In the genomic region with DNA sequence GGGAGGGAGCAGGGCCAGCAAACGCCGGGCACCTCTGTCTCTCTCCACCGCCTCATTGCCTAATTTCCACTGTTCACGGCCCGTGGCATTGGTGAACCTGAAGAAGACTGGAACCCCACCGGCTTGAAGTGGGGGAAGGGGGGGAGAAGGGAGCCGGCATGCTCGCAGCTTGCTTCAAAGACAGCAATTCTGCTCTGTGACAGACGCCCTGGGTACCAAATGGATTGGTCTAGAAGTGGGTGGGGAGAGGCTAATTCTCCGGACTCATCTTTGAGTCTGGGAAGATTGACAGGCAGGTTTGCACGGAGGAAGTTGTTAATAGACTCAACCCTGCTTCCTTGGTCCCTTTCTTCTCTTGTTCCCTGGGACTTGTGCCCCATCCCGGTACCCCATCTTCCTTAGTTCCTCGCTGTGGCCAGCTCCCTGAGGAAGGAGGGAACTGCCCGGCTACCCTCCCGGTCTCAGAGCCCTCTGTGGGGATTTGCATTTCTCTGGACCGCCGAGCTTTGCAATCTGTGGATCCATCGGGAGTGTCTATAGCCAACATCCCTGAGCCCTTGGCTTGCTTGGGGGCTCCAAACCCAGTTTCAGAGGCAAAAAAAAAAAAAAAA, we compare ENCODE assay signal across 13 mouse cellular contexts. TPM values are rescaled to one million over a fixed set of nuclear protein-coding genes. Genes with fewer than 3 reads are reported as not detected.
DNase-seq lines count a peak whose midpoint lies in the region; ATAC-seq and TF ChIP-seq lines count a peak whose summit lies in the region.
"Had no signal": no experiment of that assay in that cellular context is flagged by ENCODE, and none has a peak within 500 bp of the region (broad histone marks: within the 10 kb centered on the region; RNA-seq: fewer than 3 reads in every experiment).

No protein-coding gene starts in this region.

- peak overlapping the region; percentile 88 for H3K27ac ChIP-seq in forebrain, embryonic 12.5 days
- H3K27ac ChIP-seq in neural tube, embryonic 12.5 days: peak overlapping the region; percentile 76
- no peak overlapping the region for H3K27ac ChIP-seq in kidney, embryonic 16.5 days (ENCODE audit: low read length)

- no peaks in the 10 kb centered on the region for H3K9me3 ChIP-seq in forebrain, embryonic 12.5 days
- H3K9me3 ChIP-seq in neural tube, embryonic 12.5 days: no peaks in the 10 kb centered on the region
- no peaks in the 10 kb centered on the region for H3K9me3 ChIP-seq in kidney, embryonic 16.5 days (ENCODE audit: low read length)

- TF ChIP-seq POLR2A in brain, embryonic 14.5 days (IDR thresholded peaks at IDR 0.05; ENCODE audit: borderline replicate concordance, extremely low read depth, insufficient read depth, insufficient read length, poor library complexity, severe bottlenecking): no peak
- TF ChIP-seq POLR2A in lung, adult 2 months (IDR thresholded peaks at IDR 0.05; ENCODE audit: borderline replicate concordance, extremely low read depth, low read depth, low read length): no peak

- peaks cover 64% of the 10 kb centered on the region for H3K4me1 ChIP-seq in forebrain, embryonic 12.5 days
- peaks cover 26% of the 10 kb centered on the region for H3K4me1 ChIP-seq in neural tube, embryonic 12.5 days
- no peaks in the 10 kb centered on the region; the same call in none of the 2 replicates for H3K4me1 ChIP-seq in lung, adult 2 months (ENCODE audit: control insufficient read depth, insufficient read depth, low read length)
- peaks cover 23% of the 10 kb centered on the region for H3K4me1 ChIP-seq in kidney, embryonic 16.5 days (ENCODE audit: insufficient read depth, low read length)

- DNase-seq in brain, embryonic 14.5 days (ENCODE audit: low read depth): peak; percentile 72
- peak; percentile 29 for DNase-seq in induced T-regulatory cell, adult 2 months (ENCODE audit: low read depth)
- no peak for DNase-seq in layer of hippocampus, adult 11-12 months (ENCODE audit: low spot score)
- DNase-seq in lung, adult 2 months: no peak
- DNase-seq: layer of hippocampus, adult 9-11 months; liver; lung, postnatal 10 days; right cerebral cortex, postnatal 14 days had no signal

- no peak for ATAC-seq in forebrain, embryonic 12.5 days (ENCODE audit: low FRiP score)
- no peak for ATAC-seq in neural tube, embryonic 12.5 days (ENCODE audit: low FRiP score, low read depth)
- ATAC-seq in kidney, embryonic 16.5 days (ENCODE audit: low FRiP score, low TSS enrichment): no peak

- under 1% methylated on average over 18 of the region's 18 CpGs for WGBS in forebrain, embryonic 12.5 days
- under 1% methylated on average over 18 of the region's 18 CpGs for WGBS in neural tube, embryonic 12.5 days
- 2% methylated on average over 18 of the region's 18 CpGs for WGBS in lung, adult 2 months
- under 1% methylated on average over 17 of the region's 18 CpGs for WGBS in kidney, embryonic 16.5 days

- peak overlapping the region; percentile 68 for H3K9ac ChIP-seq in forebrain, embryonic 12.5 days
- peak overlapping the region; percentile 90 for H3K9ac ChIP-seq in neural tube, embryonic 12.5 days
- H3K9ac ChIP-seq in kidney, embryonic 16.5 days (replicated peaks; ENCODE audit: low read length): no peak overlapping the region

- peak overlapping the region; percentile 49 for H3K4me3 ChIP-seq in forebrain, embryonic 12.5 days (replicated peaks)
- peak overlapping the region; percentile 55 for H3K4me3 ChIP-seq in neural tube, embryonic 12.5 days
- no peak overlapping the region for H3K4me3 ChIP-seq in lung, adult 2 months (replicated peaks; ENCODE audit: extremely low read depth, low read depth, low read length)
- no peak overlapping the region for H3K4me3 ChIP-seq in kidney, embryonic 16.5 days (ENCODE audit: low read length)
- H3K4me3 ChIP-seq: myocyte had no signal

- peak overlapping the region; percentile 74 for H3K4me2 ChIP-seq in forebrain, embryonic 12.5 days
- H3K4me2 ChIP-seq in neural tube, embryonic 12.5 days (replicated peaks): peak overlapping the region; percentile 68
- H3K4me2 ChIP-seq in kidney, embryonic 16.5 days (replicated peaks; ENCODE audit: low read depth, low read length): no peak overlapping the region

- no peak for TF ChIP-seq CTCF in brain, embryonic 14.5 days (IDR thresholded peaks at IDR 0.05; ENCODE audit: borderline replicate concordance, extremely low read depth, insufficient read depth, insufficient read length)
- TF ChIP-seq CTCF in lung, adult 2 months (IDR thresholded peaks at IDR 0.05; ENCODE audit: insufficient read depth, low read length): no peak

- no peaks in the 10 kb centered on the region for H3K36me3 ChIP-seq in forebrain, embryonic 12.5 days (replicated peaks)
- peaks cover 5% of the 10 kb centered on the region; the same call in 1 of the 2 replicates for H3K36me3 ChIP-seq in neural tube, embryonic 12.5 days
- no peaks in the 10 kb centered on the region for H3K36me3 ChIP-seq in kidney, embryonic 16.5 days (ENCODE audit: insufficient read depth, low read length)

- peaks cover 83% of the 10 kb centered on the region for H3K27me3 ChIP-seq in forebrain, embryonic 12.5 days
- H3K27me3 ChIP-seq in neural tube, embryonic 12.5 days (replicated peaks): peaks cover 83% of the 10 kb centered on the region
- H3K27me3 ChIP-seq in kidney, embryonic 16.5 days (ENCODE audit: insufficient read depth, low read length): peaks cover 90% of the 10 kb centered on the region

RNA-seq across cellular contexts. Expression of a gene that starts 5.5 kb away (rescaled TPM):
- polyA plus RNA-seq in brain, embryonic 14.5 days (2012; rRNA removed): 9.3 and 30.0 TPM in 2 replicates
- 23.8 and 26.6 TPM in 2 replicates for polyA plus RNA-seq in forebrain, embryonic 12.5 days (2016; fragmentation: Nextera tagmentation; extraction: Ambion mirVana)
- 64.9 and 70.8 TPM in 2 replicates for polyA plus RNA-seq in neural tube, embryonic 12.5 days (2016; fragmentation: Nextera tagmentation; extraction: Ambion mirVana)
- polyA plus RNA-seq in lung, adult 2 months (2012; rRNA removed): not detected in 2 replicates
- not detected in 2 replicates for polyA plus RNA-seq in kidney, embryonic 16.5 days (2015; fragmentation: Nextera tagmentation; extraction: Ambion mirVana)
- polyA plus RNA-seq: myocyte; urinary bladder, adult 2 months had no signal

RNA-seq across cellular contexts. Expression of a gene that starts 35.6 kb away (rescaled TPM):
- 8.6 and 8.9 TPM in 2 replicates for polyA plus RNA-seq in brain, embryonic 14.5 days (2012; rRNA removed)
- 4.5 and 5.1 TPM in 2 replicates for polyA plus RNA-seq in forebrain, embryonic 12.5 days (2016; fragmentation: Nextera tagmentation; extraction: Ambion mirVana)
- 7.0 TPM in 2 replicates for polyA plus RNA-seq in neural tube, embryonic 12.5 days (2016; fragmentation: Nextera tagmentation; extraction: Ambion mirVana)
- 2.1 and 2.3 TPM in 2 replicates for polyA plus RNA-seq in lung, adult 2 months (2012; rRNA removed)
- 13.3 and 15.3 TPM in 2 replicates for polyA plus RNA-seq in kidney, embryonic 16.5 days (2015; fragmentation: Nextera tagmentation; extraction: Ambion mirVana)

RNA-seq across cellular contexts. Expression of a gene that starts 39.3 kb away (rescaled TPM):
- polyA plus RNA-seq in brain, embryonic 14.5 days (2012; rRNA removed): not detected in 2 replicates
- not detected in 2 replicates for polyA plus RNA-seq in forebrain, embryonic 12.5 days (2016; fragmentation: Nextera tagmentation; extraction: Ambion mirVana)
- polyA plus RNA-seq in neural tube, embryonic 12.5 days (2016; fragmentation: Nextera tagmentation; extraction: Ambion mirVana): not detected in 2 replicates
- 0.65 and 0.70 TPM in 2 replicates for polyA plus RNA-seq in lung, adult 2 months (2012; rRNA removed)
- polyA plus RNA-seq in kidney, embryonic 16.5 days (2015; fragmentation: Nextera tagmentation; extraction: Ambion mirVana): not detected in 2 replicates
- polyA plus RNA-seq: myocyte; urinary bladder, adult 2 months had no signal

Comparison
In these comparisons a context has a peak if more than half of its experiments do, and no peak if none do; other contexts are left out.
1. DNase-seq: peak in brain, embryonic 14.5 days (single experiment) and induced T-regulatory cell, adult 2 months (single experiment); none in layer of hippocampus, adult 11-12 months (single experiment) and lung, adult 2 months (single experiment).
2. H3K4me3 ChIP-seq: peak in forebrain, embryonic 12.5 days (single experiment) and neural tube, embryonic 12.5 days (single experiment); none in lung, adult 2 months (single experiment) and kidney, embryonic 16.5 days (single experiment).
3. RNA of a gene that starts 5.5 kb away (polyA plus RNA-seq): 64.9 to 70.8 TPM in neural tube, embryonic 12.5 days, 9.3 to 30.0 TPM in brain, embryonic 14.5 days and 23.8 to 26.6 TPM in forebrain, embryonic 12.5 days; not detected in lung, adult 2 months and not detected in kidney, embryonic 16.5 days; every median in the first group is over 10 times any median in the second.